Mouse (Mus musculus) bone marrow macrophage, adult 2 months (primary cell): ENCODE results near the gene Dnase1.

ENCODE experiments used
- CTCF ChIP-seq: IDR thresholded peaks from 2 replicates; pipeline ENCODE4 v1.5.1; 2012; ENCODE audit warnings: low read depth, mild to moderate bottlenecking, low read length, moderate library complexity
- POLR2A ChIP-seq: IDR thresholded peaks from 2 replicates; pipeline ENCODE4 v1.6.1; 2012; ENCODE audit warnings: mild to moderate bottlenecking, low read depth, low read length, borderline replicate concordance

- TF ChIP-seq CTCF (no peak), POLR2A (no peak)
Measured at GRCm38 (mm10) chr16:4033971-4034370, 2.8 kb upstream of the Dnase1 start.
